Mouse (Mus musculus): ENCODE data around the gene Trappc13.

GRCm38 (mm10) chr13:104112266-104112900 is 65.9 kb downstream of the Trappc13 start:
- TF ChIP-seq HCFC1 (IDR thresholded peaks at IDR 0.05; ENCODE audit: borderline replicate concordance, insufficient read depth, low read length), result no peak
- no peak for TF ChIP-seq MAFK (IDR thresholded peaks at IDR 0.05; ENCODE audit: insufficient read depth, low read depth, low read length)
- TF ChIP-seq CHD2 (IDR thresholded peaks at IDR 0.05; ENCODE audit: low read depth, low read length), result no peak

Data from ES-E14 (cell line).